Mouse (Mus musculus): ENCODE results near the gene Clic1. TPM values are rescaled to one million over a fixed set of nuclear protein-coding genes. Genes with fewer than 3 reads are reported as not detected.

Clic1 gene
- polyA plus RNA-seq, 1 experiment from 2014 or later = 90.9 TPM

DNA sequence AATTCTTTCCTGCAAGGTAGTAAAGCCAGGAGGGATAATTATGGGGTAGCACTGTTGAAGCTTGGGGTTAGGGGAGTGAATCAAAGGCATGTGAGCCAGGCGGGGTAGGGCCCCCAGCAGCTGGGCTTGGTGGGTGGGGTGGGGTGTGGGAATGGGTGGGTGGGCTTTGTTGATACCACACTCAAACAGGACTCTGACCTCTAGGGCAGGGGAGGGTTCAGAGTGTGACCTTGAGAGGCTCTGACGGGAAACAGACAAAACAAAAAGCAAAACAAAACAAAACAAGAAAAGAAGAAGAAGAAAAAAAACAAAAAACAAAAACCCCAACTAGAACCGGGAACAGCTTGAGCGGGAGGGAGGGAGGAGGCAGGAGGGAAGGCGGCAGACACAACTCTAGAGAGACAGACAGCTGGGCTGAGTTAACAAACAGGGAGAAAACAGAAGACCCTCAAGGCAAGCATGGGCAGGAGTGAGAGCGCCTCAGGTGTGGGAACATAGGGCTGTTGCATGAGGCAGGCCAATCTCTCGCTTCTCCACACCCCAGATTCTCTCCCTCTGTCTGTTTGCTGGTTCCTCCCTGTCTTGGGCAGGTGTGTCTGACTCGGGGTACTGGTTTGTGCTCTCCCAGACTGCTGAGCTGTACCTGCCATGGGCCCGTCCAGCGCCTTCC, 26.9 kb downstream of the Clic1 start, which contains the start of gene Ly6g6e:
TSS of gene Ly6g6e (plus strand) at position 396 of the 670 bp plus-strand sequence.
- 9% methylated on average over 10 of the region's 10 CpGs for WGBS
- Histone ChIP-seq H3K4me3 (ENCODE audit: low read depth, low read length) (peak within 1 kb of the TSS; percentile 8; the same call in 1 of the 2 replicates), H3K36me3 (ENCODE audit: control insufficient read depth, insufficient read depth, low read length) (no peaks in the 10 kb centered on the region), H3K4me1 (ENCODE audit: control insufficient read depth, insufficient read depth, low read length) (peaks cover 3% of the 10 kb centered on the region; the same call in 1 of the 2 replicates), H3K9ac (ENCODE audit: low read depth, low read length) (peak within 1 kb of the TSS; percentile 31), H3K27ac (replicated peaks; ENCODE audit: low read depth, low read length) (no peak within 1 kb of the TSS; the same call in 1 of the 2 replicates), H3K4me2 (ENCODE audit: low read depth, low read length) (peak within 1 kb of the TSS; percentile 43), H3K9me3 (ENCODE audit: control insufficient read depth, low read length) (no peaks in the 10 kb centered on the region), H3K27me3 (replicated peaks; ENCODE audit: control insufficient read depth, insufficient read depth, low read length) (no peaks in the 10 kb centered on the region)
- ATAC-seq (ENCODE audit: low read depth) (peak; percentile 47), DNase-seq (ENCODE audit: low spot score) (peak; percentile 39)

DNA sequence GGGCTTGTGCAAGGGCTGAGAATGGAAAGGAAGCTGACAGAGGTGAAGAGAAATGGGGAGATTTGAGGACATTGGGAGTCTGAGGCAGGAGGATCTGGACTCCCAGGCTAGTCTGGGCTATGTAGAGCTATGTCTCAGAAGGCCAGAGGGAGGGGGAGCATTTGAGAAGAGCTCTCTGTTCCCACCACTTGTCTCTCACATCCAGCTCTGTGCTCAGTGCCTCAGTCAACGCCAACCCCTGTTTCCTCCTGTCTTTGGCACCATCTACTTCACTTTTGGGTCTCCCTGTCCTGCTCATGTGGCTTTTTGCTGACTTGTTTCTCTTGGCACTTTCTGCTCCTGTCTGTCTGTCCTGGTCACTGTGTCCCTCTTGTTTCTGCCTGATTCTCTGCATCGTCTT, 27.5 kb downstream of the Clic1 start:
- no peak overlapping the region for H3K27ac ChIP-seq (replicated peaks; ENCODE audit: low read depth, low read length)
- 44% methylated on average over 2 of the region's 2 CpGs for WGBS
- no peaks in the 10 kb centered on the region for H3K9me3 ChIP-seq (ENCODE audit: control insufficient read depth, low read length)
- ATAC-seq (ENCODE audit: low read depth) (no peak), DNase-seq (ENCODE audit: low spot score) (no peak)
- H3K9ac ChIP-seq (ENCODE audit: low read depth, low read length) = peak overlapping the region; percentile 31
- H3K36me3 ChIP-seq (ENCODE audit: control insufficient read depth, insufficient read depth, low read length) = no peaks in the 10 kb centered on the region
- H3K4me1 ChIP-seq (ENCODE audit: control insufficient read depth, insufficient read depth, low read length) = peaks cover 3% of the 10 kb centered on the region; the same call in 1 of the 2 replicates
- H3K4me2 ChIP-seq (ENCODE audit: low read depth, low read length) = peak overlapping the region; percentile 43
- peak overlapping the region; percentile 8; the same call in 1 of the 2 replicates for H3K4me3 ChIP-seq (ENCODE audit: low read depth, low read length)
- H3K27me3 ChIP-seq (replicated peaks; ENCODE audit: control insufficient read depth, insufficient read depth, low read length) = no peaks in the 10 kb centered on the region

DNA sequence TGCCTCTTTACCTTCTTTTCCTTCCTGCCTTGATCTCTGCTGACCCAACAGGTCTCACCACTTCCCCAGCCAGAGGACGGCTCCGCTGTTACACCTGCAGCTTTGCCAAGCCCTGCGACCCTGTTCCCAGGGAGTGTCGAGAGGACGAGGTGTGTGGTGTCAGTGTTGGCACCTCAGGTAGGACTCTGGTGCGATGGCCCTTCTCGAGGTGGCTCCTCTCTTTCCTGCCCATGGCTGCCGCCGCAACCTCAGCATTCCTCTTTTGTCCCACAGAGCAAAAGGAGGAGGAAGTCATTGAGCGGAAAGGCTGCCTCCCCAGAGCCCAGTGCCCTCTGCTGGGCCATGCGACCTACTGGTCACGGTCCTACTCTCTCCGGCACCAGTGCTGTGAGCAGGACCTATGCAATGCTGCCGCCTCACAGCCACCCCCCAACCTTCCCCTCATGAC, 28.0 kb downstream of the Clic1 start, which contains the start of gene Ly6g6d:
TSS of gene Ly6g6d (minus strand) at position 280 of the 448 bp plus-strand sequence.
- ATAC-seq (ENCODE audit: low read depth) (peak; percentile 21), DNase-seq (ENCODE audit: low spot score) (no peak)
- no peaks in the 10 kb centered on the region for H3K27me3 ChIP-seq (replicated peaks; ENCODE audit: control insufficient read depth, insufficient read depth, low read length)
- peak within 1 kb of the TSS; percentile 43 for H3K4me2 ChIP-seq (ENCODE audit: low read depth, low read length)
- H3K9ac ChIP-seq (ENCODE audit: low read depth, low read length) = peak within 1 kb of the TSS; percentile 31
- H3K27ac ChIP-seq (replicated peaks; ENCODE audit: low read depth, low read length) = no peak within 1 kb of the TSS
- WGBS = 12% methylated on average over 10 of the region's 14 CpGs
- H3K4me3 ChIP-seq (ENCODE audit: low read depth, low read length) = peak within 1 kb of the TSS; percentile 8; the same call in 1 of the 2 replicates
- peaks cover 3% of the 10 kb centered on the region; the same call in 1 of the 2 replicates for H3K4me1 ChIP-seq (ENCODE audit: control insufficient read depth, insufficient read depth, low read length)
- H3K9me3 ChIP-seq (ENCODE audit: control insufficient read depth, low read length) = no peaks in the 10 kb centered on the region
- H3K36me3 ChIP-seq (ENCODE audit: control insufficient read depth, insufficient read depth, low read length) = no peaks in the 10 kb centered on the region

DNA sequence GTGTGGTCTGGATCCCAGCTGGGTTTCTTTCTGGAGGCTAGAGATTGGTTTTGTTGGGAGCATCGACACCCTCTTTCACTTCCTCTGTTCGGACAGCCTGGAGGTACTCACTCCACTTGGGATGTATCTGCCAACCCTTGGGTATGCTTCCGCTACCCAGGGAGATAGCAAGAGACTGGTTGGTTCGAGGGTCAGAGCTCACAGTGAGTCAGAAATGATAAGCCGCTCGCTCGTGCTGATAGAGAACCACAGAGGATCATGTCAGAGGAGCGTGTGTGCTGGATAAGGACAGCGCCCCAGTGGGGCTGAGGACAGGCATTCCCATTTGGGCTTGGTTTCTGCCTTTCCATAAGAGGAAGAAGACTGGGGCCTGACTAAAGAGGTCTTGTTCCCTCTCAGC, 30.0 kb downstream of the Clic1 start:
- Histone ChIP-seq H3K4me2 (ENCODE audit: low read depth, low read length) (no peak overlapping the region), H3K4me1 (ENCODE audit: control insufficient read depth, insufficient read depth, low read length) (peaks cover 3% of the 10 kb centered on the region; the same call in 1 of the 2 replicates), H3K9me3 (ENCODE audit: control insufficient read depth, low read length) (no peaks in the 10 kb centered on the region), H3K36me3 (ENCODE audit: control insufficient read depth, insufficient read depth, low read length) (no peaks in the 10 kb centered on the region), H3K9ac (ENCODE audit: low read depth, low read length) (no peak overlapping the region; the same call in 1 of the 2 replicates), H3K27ac (replicated peaks; ENCODE audit: low read depth, low read length) (no peak overlapping the region), H3K4me3 (ENCODE audit: low read depth, low read length) (no peak overlapping the region), H3K27me3 (replicated peaks; ENCODE audit: control insufficient read depth, insufficient read depth, low read length) (no peaks in the 10 kb centered on the region)
- DNase-seq (ENCODE audit: low spot score) (no peak), ATAC-seq (ENCODE audit: low read depth) (no peak)
- WGBS = 65% methylated on average over 9 of the region's 9 CpGs

DNA sequence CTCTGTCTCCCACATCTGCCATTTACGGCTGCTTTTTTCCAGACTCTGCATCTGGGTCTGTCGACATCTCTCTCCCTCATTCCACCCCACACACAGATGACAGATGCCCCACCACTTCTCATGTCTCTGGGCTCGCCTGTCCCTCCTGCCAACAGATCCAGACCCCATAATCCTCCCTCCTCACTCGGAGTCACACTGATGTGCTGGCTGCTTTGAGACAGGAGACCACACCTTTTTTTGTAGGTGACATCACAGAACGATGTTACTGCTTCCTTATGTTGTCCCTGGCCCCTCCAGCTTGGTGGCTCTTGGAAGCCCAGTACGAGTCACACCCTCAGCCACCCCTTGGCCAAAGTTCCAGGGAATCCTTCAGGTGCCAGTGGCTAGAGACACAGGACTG, 30.5 kb downstream of the Clic1 start:
- no peak overlapping the region for H3K4me3 ChIP-seq (ENCODE audit: low read depth, low read length)
- H3K4me1 ChIP-seq (ENCODE audit: control insufficient read depth, insufficient read depth, low read length) = peaks cover 3% of the 10 kb centered on the region; the same call in 1 of the 2 replicates
- no peaks in the 10 kb centered on the region for H3K9me3 ChIP-seq (ENCODE audit: control insufficient read depth, low read length)
- no peak overlapping the region; the same call in 1 of the 2 replicates for H3K9ac ChIP-seq (ENCODE audit: low read depth, low read length)
- H3K27me3 ChIP-seq (replicated peaks; ENCODE audit: control insufficient read depth, insufficient read depth, low read length) = no peaks in the 10 kb centered on the region
- ATAC-seq (ENCODE audit: low read depth) = no peak
- WGBS = 48% methylated on average over 6 of the region's 6 CpGs
- H3K36me3 ChIP-seq (ENCODE audit: control insufficient read depth, insufficient read depth, low read length) = no peaks in the 10 kb centered on the region
- H3K4me2 ChIP-seq (ENCODE audit: low read depth, low read length) = no peak overlapping the region
- DNase-seq (ENCODE audit: low spot score) = no peak
- H3K27ac ChIP-seq (replicated peaks; ENCODE audit: low read depth, low read length) = no peak overlapping the region

DNA sequence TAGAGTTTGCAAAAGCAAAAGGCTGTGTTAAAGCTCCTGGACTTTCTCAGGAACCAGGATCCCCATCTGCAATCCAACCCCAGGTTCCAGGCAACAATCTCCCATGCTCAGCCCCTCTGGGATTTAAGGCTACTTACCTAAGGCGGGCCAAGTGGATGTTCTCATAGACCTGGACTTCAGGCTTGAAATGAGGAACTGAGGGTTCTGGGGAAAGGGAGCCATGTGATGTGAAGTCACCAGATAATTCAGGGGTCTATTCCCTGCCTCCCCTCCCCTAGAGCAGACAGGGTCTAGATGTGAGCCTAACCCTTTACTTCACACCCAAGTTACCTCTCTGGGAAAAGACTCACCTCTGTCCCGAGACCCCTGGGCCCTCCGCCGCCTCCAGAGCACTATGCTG, 30.9 kb downstream of the Clic1 start:
- H3K9me3 ChIP-seq (ENCODE audit: control insufficient read depth, low read length) = no peaks in the 10 kb centered on the region
- ATAC-seq (ENCODE audit: low read depth) = no peak
- no peak overlapping the region for H3K4me2 ChIP-seq (ENCODE audit: low read depth, low read length)
- H3K36me3 ChIP-seq (ENCODE audit: control insufficient read depth, insufficient read depth, low read length) = no peaks in the 10 kb centered on the region
- H3K4me3 ChIP-seq (ENCODE audit: low read depth, low read length) = no peak overlapping the region
- 70% methylated on average over 4 of the region's 4 CpGs for WGBS
- DNase-seq (ENCODE audit: low spot score) = no peak
- H3K4me1 ChIP-seq (ENCODE audit: control insufficient read depth, insufficient read depth, low read length) = peaks cover 3% of the 10 kb centered on the region; the same call in 1 of the 2 replicates
- no peak overlapping the region for H3K9ac ChIP-seq (ENCODE audit: low read depth, low read length)
- no peak overlapping the region for H3K27ac ChIP-seq (replicated peaks; ENCODE audit: low read depth, low read length)
- no peaks in the 10 kb centered on the region for H3K27me3 ChIP-seq (replicated peaks; ENCODE audit: control insufficient read depth, insufficient read depth, low read length)

DNA sequence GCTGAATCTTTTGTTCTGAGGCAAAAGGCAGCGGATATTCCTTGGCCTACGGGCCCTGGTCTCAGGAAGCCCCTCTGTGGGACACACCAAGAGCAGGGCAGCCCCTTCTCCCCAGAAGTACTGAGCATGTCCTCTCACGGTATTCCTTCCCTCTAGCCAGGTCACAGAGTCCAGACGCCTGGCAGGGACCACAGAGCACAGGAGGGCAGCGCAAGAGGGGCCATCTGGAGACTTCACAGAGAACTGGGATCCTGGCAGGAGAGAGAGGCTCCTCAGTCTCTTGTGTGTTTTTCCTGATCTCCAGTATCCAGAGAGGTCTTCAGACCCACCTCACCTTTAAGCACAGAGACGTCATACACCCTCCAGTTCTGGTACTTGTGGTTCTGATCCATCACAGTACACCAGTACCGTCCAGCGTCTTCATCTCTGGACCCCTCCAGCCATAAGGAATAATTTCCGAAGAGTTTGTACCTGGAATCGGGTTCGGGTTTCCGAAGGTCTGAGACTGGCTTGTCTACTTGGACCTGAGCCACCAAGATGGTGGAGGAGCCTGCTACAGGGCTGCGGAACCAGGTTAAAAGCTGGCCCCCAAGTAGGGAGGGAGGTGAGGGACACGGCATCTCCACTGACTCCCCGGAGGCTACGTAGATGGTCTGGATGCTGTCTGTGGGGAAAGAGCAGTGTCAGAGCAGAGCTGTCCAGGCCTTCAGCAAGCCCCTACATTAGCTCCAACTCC, 33.2 kb downstream of the Clic1 start:
- no peak for DNase-seq (ENCODE audit: low spot score)
- H3K4me1 ChIP-seq (ENCODE audit: control insufficient read depth, insufficient read depth, low read length) = no peaks in the 10 kb centered on the region
- no peak overlapping the region for H3K4me3 ChIP-seq (ENCODE audit: low read depth, low read length)
- no peaks in the 10 kb centered on the region for H3K36me3 ChIP-seq (ENCODE audit: control insufficient read depth, insufficient read depth, low read length)
- H3K9me3 ChIP-seq (ENCODE audit: control insufficient read depth, low read length) = no peaks in the 10 kb centered on the region
- no peaks in the 10 kb centered on the region for H3K27me3 ChIP-seq (replicated peaks; ENCODE audit: control insufficient read depth, insufficient read depth, low read length)
- no peak overlapping the region for H3K4me2 ChIP-seq (ENCODE audit: low read depth, low read length)
- WGBS = 84% methylated on average over 16 of the region's 16 CpGs
- no peak for ATAC-seq (ENCODE audit: low read depth)
- H3K9ac ChIP-seq (ENCODE audit: low read depth, low read length) = 0 out of 2 replicates have a peak overlapping the region, but pooled peaks have one; percentile 5
- H3K27ac ChIP-seq (replicated peaks; ENCODE audit: low read depth, low read length) = no peak overlapping the region

DNA sequence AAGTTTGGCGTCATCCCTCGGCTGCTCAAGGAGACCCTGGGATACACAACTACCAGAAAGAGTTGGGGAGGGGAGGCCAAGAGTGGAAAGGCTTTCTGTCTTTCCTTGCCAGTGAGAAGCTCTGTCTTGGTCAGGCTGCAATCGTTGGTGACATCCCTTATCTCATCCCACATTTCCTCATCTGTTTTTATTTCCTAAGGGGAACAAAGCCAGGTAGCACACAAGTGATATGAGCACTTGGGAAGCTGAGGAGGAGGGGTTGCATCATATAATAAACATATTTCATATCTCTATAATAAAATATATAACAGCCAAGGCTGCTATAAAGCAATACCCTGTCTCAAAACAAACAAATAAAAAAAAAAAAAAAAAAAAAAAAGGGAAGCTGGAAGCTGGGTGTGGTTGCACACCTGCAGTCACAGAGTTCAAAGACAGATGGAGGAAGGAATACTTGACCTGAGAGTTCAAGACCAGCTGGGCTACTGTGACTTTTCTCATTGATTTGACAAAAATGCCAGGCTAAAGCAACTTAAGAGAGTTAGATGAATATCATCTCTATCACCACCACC, 34.2 kb downstream of the Clic1 start:
- no peak for ATAC-seq (ENCODE audit: low read depth)

More for the DNA sequence above, 34.2 kb downstream of the Clic1 start:
- Histone ChIP-seq H3K27ac (replicated peaks; ENCODE audit: low read depth, low read length) (no peak overlapping the region), H3K9ac (ENCODE audit: low read depth, low read length) (no peak overlapping the region), H3K4me1 (ENCODE audit: control insufficient read depth, insufficient read depth, low read length) (no peaks in the 10 kb centered on the region), H3K36me3 (ENCODE audit: control insufficient read depth, insufficient read depth, low read length) (no peaks in the 10 kb centered on the region), H3K9me3 (ENCODE audit: control insufficient read depth, low read length) (no peaks in the 10 kb centered on the region), H3K4me3 (ENCODE audit: low read depth, low read length) (no peak overlapping the region), H3K27me3 (replicated peaks; ENCODE audit: control insufficient read depth, insufficient read depth, low read length) (no peaks in the 10 kb centered on the region), H3K4me2 (ENCODE audit: low read depth, low read length) (no peak overlapping the region)
- no peak for DNase-seq (ENCODE audit: low spot score)
- WGBS = 77% methylated on average over 3 of the region's 3 CpGs
